Mouse (Mus musculus): ENCODE results near the gene Zfp800.

Gene Zfp800

DNA sequence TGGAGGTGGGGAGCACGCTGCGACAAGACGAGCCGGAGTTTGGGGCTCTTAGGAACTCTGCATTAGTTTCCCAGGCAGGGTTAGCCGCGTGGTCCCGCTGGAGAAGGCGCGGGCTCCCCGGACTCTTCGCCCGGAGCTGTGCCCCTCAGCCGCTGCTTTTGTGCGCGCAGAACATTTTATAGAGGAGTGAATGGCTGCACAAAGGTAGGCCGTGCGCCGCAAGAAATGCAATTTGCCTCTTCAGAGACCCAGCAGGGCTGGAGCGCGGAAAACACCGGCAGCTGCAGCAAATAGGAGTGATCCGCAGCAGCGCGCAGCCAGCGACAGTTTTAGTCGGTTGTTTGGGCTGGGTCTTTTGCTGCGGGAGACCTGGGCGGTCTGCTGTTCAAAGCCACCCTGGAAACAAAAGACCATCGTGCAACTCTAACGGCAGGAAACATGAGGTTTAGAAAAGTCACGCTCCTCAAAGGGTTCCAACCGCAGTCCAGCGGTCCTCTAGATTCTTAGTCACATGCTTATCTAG is at the start of gene Zfp800:
TSS of gene Zfp800 (minus strand) at position 325 of the 523 bp plus-strand sequence.
- in situ Hi-C loops (cut with MboI; ENCODE audit: low sequenced_read_pairs), result loop anchor here (25.0 kb wide), 1 partner anchor 735 kb away; no protein-coding TSS in a partner anchor

DNA sequence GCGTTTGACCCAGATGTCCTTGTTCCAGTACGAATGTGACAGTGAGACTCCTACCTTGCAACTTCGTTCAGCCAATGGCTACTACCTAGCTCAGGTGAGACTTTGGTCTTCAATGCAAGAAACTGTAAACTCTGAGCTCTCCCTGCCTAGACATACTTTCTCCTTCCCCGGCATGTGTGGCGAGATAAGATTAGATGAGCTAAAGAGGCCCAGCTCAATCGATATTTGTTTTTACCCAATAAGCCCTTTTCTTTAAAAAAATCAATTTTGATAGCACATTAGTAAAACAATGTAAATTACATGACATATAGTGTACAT is 33.7 kb upstream of the Zfp800 start:
- in situ Hi-C loops (cut with MboI; ENCODE audit: low sequenced_read_pairs), result no loop called here

GRCm38 (mm10) chr6:28430795-28431537 is 33.2 kb upstream of the Zfp800 start:
- in situ Hi-C loops (cut with MboI; ENCODE audit: low sequenced_read_pairs), result no loop called here

DNA sequence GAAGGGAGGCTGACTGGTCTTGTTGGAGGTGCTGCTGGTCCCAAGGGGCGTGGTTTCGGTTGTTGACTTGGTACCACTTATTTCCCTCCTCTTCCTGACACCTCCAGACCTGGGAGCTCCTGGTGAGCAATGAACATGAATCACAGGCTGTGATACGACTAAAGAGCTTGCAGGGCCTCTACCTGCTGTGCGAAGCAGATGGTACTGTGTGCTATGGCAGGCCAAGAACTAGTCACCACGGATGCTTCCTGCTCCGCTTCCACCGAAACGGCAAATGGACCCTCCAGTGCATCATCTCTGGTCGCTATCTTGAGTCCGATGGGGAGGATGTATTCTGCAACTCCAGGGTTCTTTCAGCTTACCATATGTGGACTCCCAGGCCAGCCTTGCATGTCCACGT is 32.1 kb upstream of the Zfp800 start:
- in situ Hi-C loops (cut with MboI; ENCODE audit: low sequenced_read_pairs), result no loop called here

- in situ Hi-C loops (cut with MboI; ENCODE audit: low sequenced_read_pairs), result no loop called here
These were observed 30.5 kb upstream of the Zfp800 start, which contains the start of gene Gcc1 for GRCm38 (mm10) chr6:28428290-28428689. TSS of gene Gcc1 (minus strand) at chr6:28428390.

DNA sequence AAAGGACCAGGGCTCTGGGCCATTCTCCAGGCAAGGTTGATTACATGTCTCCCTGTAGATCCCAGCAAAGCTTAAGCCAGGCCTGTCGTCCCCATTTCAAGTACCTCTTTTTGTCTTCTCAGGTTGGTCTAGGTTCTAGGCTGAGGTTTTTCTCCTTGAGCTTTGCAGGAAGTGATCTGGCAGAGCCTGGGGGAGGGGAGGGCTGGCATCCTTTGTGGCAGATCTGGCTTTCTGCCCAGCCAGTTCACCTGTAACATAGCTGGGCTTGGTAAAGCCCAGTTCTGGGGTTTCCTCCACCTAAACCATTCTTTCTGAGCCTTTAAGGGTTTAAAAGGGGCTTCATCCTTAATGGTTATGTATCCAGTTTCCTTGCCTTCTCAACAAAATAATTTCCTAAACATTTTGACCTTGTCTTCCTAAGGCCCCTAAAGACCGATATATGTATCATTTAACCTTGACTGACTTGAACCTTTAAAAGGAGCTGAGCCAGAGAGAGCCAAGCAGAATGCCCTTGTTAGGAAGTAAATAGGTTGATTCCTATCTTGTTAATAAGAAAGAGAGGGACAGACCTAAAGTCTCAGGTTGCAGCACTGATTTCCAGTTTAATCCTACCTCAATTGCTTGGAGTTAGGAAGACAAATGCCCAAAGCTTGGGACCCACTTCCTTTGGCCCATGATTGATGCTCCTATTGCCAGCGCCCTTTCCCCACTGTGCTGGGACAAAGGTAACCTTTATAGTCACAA is 29.5 kb upstream of the Zfp800 start, which contains the start of gene Fscn3:
TSS of gene Fscn3 (plus strand) at position 694 of the 744 bp plus-strand sequence.
- in situ Hi-C loops (cut with MboI; ENCODE audit: low sequenced_read_pairs), result no loop called here

DNA sequence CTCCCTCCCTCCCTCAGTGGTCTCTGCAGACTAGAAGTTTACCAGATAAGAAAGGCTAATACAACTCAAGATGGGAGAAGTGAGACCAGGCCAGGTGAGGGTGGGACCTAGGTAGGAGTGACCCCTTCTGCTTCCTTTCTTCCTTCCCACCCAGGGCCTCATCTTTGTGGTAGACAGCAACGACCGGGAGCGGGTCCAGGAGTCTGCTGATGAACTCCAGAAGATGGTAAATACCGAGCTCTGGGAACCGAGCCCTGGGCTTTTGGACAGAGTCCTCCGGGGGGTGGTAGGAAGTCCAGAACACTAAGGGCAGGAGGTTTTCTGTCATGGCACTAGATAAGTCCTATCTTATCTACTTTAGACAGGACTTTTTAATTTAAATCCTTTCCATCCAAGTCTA is 27.2 kb upstream of the Zfp800 start:
- in situ Hi-C loops (cut with MboI; ENCODE audit: low sequenced_read_pairs), result no loop called here

DNA sequence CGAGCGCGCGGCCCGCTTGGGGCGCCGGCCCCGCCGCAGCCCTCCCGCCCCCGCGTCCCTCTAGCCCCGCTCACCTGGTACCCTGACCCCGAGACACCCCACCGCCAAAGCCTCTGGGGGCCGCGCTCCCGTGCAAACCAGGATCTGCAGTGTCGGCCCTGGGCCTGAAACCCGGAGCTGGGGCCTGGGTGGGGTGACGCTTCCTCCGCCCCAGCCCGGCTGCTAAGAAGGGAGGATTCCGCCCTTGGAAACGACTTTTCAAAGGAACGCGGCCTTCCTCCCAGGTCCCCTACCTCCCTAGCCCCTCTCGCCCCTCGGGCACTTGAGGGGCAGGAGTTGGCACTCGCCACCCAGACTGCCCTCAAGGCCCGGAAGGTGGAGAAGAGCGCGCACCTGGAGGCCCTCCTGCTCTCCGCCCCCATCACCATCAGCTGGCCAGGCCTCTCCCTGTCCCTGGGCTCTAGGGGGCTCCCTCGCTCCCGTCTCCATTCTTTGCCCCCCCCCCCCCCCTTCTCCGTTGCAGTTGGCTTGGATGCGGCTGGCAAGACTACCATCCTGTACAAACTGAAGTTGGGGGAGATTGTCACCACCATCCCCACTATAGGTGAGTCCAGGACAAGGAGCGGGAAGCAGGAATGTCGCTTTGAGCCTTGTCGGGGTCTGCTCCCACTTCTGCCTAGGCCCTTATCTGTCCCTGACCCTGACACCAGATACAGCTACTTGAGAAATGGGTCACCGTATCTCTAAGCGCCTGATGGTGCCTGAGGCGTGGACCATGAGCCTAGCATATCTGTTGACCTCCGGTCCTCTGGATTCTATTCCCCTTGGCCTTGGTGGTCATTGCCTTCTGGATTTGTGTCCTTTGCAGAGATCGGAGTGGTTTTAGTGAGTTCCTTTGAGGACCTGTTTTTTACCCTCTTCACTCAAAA is 26.2 kb upstream of the Zfp800 start:
- in situ Hi-C loops (cut with MboI; ENCODE audit: low sequenced_read_pairs), result no loop called here

- in situ Hi-C loops (cut with MboI; ENCODE audit: low sequenced_read_pairs), result no loop called here
These were observed 25.5 kb upstream of the Zfp800 start, which contains the start of gene Arf5 for GRCm38 (mm10) chr6:28423313-28423712. TSS of gene Arf5 (plus strand) at chr6:28423560.

- in situ Hi-C loops (cut with MboI; ENCODE audit: low sequenced_read_pairs), result no loop called here
These were observed 25.0 kb upstream of the Zfp800 start for GRCm38 (mm10) chr6:28422651-28423290.

DNA sequence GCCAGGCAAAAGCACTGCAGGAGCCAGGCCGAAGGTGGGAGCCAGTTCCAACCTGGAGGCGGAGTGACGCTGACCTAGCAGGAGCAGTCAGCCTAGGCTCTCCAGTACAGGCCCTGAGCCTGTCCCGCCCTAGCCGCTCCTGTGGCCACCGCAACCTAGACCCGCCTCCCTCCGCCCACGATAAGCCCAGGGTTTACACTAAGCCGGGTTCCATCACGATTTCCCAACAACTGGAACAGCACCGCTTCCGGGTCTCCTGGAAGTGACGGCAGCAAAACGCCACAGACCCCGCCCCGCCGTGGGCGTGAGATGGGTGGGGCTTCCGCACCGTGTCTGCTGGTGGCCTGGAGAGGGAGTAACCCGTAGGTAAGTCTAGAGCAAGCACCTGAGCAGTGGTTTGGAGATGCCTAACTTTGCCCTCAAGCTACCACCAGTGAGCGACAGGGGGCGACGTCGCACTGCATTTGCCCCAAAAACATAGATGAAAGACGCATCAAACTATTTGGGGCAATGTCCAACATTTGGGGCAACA is 23.7 kb upstream of the Zfp800 start:
- in situ Hi-C loops (cut with MboI; ENCODE audit: low sequenced_read_pairs), result no loop called here

- in situ Hi-C loops (cut with MboI; ENCODE audit: low sequenced_read_pairs), result no loop called here
These were observed 23.1 kb upstream of the Zfp800 start for GRCm38 (mm10) chr6:28420865-28421264.

DNA sequence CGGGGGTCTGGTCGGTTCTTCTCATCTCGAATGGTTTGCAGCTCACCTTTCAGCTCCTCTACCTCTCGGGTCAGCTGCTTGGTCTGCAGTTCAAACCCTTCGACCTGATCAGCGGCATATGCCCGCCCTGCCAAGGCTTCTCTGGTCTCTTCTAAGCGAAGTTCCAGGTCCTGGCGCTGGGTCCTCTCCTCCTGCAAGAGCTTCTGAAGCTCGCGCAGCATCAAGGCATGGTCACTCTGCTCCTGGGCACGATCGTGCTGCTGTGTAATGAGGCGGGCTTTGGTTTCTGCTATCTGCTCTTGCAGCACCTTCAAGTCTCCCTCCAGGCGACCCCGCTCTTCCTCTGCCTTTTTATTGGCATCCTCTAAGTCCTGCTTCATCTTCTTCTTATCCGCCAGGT is 22.6 kb upstream of the Zfp800 start:
- in situ Hi-C loops (cut with MboI; ENCODE audit: low sequenced_read_pairs), result no loop called here

GRCm38 (mm10) chr6:28419673-28420072 is 21.9 kb upstream of the Zfp800 start:
- in situ Hi-C loops (cut with MboI; ENCODE audit: low sequenced_read_pairs), result no loop called here

DNA sequence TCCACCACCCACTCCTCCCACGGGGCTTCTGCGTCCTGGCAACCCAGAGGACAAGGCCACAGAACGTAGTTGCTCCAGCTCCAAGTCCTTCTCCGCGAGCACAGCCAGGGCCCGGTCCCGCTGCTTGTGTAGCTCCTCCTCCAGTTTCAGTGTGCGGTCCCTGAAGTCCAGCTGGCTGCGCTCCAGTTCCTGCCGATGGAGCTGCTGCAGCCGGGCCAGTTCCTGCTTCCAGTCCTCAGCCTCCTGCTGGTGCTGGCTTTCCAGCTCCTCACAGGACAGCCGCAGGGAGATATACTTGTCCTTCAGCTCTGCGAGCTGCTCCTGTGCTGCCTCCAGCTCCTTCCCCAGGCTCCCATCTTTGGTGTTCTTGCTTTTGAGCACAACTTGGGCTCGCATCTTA is 20.6 kb upstream of the Zfp800 start:
- in situ Hi-C loops (cut with MboI; ENCODE audit: low sequenced_read_pairs), result no loop called here

DNA sequence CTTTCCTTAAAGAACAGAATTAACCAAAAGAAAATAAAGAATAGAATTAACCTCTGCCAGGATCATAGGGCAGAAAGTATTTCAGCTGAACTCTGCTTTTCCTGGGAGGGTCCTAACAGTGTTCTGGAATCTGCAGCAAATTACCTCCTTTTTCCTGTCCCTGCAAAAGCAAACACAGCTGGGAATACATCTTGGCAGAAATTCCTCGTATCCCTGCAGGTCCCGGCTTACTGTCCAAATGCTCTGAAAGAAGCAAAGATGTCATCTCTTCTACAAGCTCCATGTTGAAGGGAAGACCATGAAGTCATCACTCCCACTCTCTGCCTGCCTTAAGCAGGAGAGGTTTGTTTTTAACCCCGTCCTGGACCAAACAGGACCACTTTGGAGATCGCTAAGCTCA is 19.2 kb upstream of the Zfp800 start:
- in situ Hi-C loops (cut with MboI; ENCODE audit: low sequenced_read_pairs), result no loop called here

DNA sequence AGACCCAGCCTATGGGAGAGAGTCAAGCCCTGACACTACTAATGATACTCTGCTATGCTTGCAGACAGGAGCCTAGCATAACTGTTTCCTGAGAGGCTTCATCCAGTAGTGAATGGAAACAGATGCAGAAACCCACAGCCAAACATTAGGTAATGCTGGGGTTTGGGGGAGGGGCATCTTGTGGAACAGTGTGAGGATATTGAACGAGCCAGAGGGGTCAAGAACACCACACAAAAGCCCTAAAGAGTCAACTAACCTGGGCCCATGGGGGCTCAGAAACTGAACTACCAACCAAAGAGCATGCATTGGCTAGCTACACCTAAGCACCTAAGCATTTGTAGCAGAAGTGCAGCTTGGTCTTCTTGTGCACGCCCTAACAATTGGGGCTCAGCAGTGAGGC is 13.4 kb upstream of the Zfp800 start:
- in situ Hi-C loops (cut with MboI; ENCODE audit: low sequenced_read_pairs), result no loop called here

DNA sequence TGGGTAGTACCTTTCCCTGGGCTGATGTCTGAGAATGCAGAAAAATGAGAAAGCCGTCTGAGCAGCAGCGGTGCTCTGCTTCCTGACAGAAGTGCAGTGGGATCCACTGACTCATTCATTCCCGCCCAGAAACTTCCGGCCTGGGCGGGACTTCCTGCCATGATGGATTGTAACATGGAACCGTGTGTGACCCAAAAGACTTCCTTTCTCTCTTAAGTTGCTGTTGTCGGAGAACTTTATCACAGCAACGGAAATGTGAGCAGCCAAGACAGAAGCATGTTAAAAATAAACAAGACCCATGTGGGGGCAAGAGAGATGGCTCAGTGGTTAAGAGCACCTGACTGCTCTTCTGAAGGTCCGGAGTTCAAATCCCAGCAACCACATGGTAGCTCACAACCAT is 12.2 kb upstream of the Zfp800 start:
- in situ Hi-C loops (cut with MboI; ENCODE audit: low sequenced_read_pairs), result no loop called here

DNA sequence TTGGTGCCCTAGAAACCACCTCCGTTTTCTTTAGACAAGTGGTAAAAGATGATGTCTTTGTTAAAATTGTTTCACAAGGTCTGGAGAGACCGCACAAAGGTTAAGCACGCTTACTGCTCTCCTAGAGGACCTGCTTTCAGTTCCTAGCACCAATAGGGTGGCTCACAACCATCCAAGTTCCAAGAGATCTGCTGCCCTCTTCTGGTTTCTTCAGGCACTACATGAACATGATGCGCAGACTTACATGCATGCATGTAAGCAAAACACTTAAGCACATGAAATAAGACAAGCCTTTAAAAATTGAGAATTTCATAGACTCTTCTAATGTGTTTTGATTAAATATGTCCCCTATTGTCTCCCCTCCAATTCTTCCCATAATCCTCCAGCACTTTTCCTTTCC is 2.0 kb upstream of the Zfp800 start:
- in situ Hi-C loops (cut with MboI; ENCODE audit: low sequenced_read_pairs), result loop anchor here (25.0 kb wide), 1 partner anchor 737 kb away; no protein-coding TSS in a partner anchor

DNA sequence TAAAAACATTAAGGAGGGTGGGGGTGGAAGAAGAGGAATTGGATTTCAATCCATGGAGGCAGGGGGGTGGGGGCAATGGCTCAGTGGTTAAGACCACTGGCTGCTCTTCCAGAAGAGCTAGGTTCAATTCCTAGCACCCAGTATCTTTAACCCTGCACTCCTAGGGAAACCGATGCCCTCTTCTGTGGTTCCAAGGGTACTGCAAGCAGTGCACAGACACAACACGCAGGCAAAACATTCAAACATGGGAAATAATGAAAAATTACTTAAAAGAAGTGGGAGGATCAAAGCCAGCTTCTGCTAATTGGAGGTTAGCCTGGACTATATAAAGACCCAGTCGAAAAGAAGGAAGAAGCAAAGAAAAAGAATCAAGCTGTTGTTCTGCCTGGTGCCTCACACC is 921 bp upstream of the Zfp800 start:
- in situ Hi-C loops (cut with MboI; ENCODE audit: low sequenced_read_pairs), result loop anchor here (25.0 kb wide), 1 partner anchor 736 kb away; no protein-coding TSS in a partner anchor
